Mouse (Mus musculus): ENCODE results near the gene Erc1. TPM values are rescaled to one million over a fixed set of nuclear protein-coding genes. Genes with fewer than 3 reads are reported as not detected.
"Not testable (repeated sequence)": the region's sequence is repeated elsewhere in the genome, so short reads cannot be mapped to it uniquely, and the experiment has no call there.

Gene Erc1
- polyA plus RNA-seq, 1 experiment from 2014 or later = 19.0 TPM

- Histone ChIP-seq H3K4me3 (replicated peaks) (no peak overlapping the region), H3K4me2 (no peak overlapping the region), H3K4me1 (no peaks in the 10 kb centered on the region), H3K27me3 (replicated peaks) (no peaks in the 10 kb centered on the region), H3K27ac (no peak overlapping the region), H3K9ac (no peak overlapping the region), H3K9me3 (no peaks in the 10 kb centered on the region), H3K36me3 (no peaks in the 10 kb centered on the region)
- no peak for ATAC-seq (ENCODE audit: insufficient read depth, low FRiP score, low read depth)
Measured at GRCm38 (mm10) chr6:119686470-119686869, 161.5 kb downstream of the Erc1 start.

DNA sequence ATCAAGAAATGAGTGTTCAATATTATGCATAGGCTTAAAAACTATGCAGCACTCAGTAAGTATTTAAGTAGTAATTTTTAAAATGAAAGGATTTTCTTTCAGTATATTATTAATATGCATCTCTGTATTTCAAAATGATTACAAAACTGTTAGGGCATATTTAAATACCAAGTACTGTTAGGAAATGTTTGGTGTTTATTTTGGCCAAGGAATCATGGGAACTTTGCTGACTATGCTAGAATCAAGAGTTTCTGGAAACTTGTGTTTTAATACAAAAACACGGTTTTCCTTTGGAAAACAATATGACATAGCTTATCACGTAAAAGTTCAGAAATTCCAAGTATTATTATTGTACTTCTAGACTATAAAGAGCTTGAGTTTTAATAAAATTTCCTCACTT lies 167.2 kb downstream of the Erc1 start:
- ATAC-seq (ENCODE audit: insufficient read depth, low FRiP score, low read depth) = no peak
- WGBS = 84% methylated on average over 2 of the region's 2 CpGs
- no peak overlapping the region for H3K4me2 ChIP-seq

GRCm38 (mm10) chr6:119674811-119675209 lies 173.2 kb downstream of the Erc1 start:
- WGBS = 87% methylated on average over 7 of the region's 7 CpGs
- Histone ChIP-seq H3K9ac (no peak overlapping the region), H3K27me3 (replicated peaks) (no peaks in the 10 kb centered on the region), H3K9me3 (no peaks in the 10 kb centered on the region), H3K4me2 (no peak overlapping the region), H3K4me3 (replicated peaks) (no peak overlapping the region), H3K36me3 (no peaks in the 10 kb centered on the region), H3K4me1 (no peaks in the 10 kb centered on the region), H3K27ac (no peak overlapping the region)
- no peak for ATAC-seq (ENCODE audit: insufficient read depth, low FRiP score, low read depth)

More for the DNA sequence above, 167.2 kb downstream of the Erc1 start:
- Histone ChIP-seq H3K9ac (no peak overlapping the region), H3K36me3 (no peaks in the 10 kb centered on the region), H3K4me1 (no peaks in the 10 kb centered on the region), H3K4me3 (replicated peaks) (no peak overlapping the region), H3K27me3 (replicated peaks) (no peaks in the 10 kb centered on the region), H3K27ac (no peak overlapping the region), H3K9me3 (no peaks in the 10 kb centered on the region)

DNA sequence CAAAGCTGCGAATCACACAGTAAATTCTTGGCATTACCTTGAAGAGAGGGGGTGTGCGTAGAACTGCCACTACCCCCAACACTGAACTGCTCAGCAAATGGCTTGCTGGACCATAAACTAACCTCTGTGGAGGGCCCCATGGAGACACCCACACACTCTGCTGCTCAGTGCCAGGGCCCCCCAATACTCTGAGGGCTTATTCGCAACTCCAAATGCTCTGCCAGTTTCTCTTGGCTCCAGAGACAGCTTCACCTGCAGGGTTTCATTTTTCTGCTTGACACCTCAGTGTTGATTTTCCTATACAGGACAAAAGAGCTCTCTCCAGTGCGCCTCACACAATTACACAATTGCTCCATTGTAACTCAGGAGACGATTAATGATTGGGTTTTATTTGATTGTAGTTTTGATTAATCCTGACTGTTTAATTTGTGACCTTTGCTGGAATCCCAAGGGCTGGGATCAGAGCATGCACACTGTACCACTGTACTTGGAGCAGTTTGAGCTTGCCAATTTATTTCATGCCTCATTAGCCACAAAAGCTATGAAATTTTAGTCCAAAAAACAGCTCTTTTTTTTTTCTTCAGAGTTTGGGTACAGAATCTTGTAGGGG lies 173.7 kb downstream of the Erc1 start:
- no peak for ATAC-seq (ENCODE audit: insufficient read depth, low FRiP score, low read depth)
- H3K36me3 ChIP-seq = no peaks in the 10 kb centered on the region
- no peak overlapping the region for H3K27ac ChIP-seq
- H3K9me3 ChIP-seq = no peaks in the 10 kb centered on the region
- no peak overlapping the region for H3K9ac ChIP-seq
- 68% methylated on average over 5 of the region's 5 CpGs for WGBS
- H3K27me3 ChIP-seq (replicated peaks) = no peaks in the 10 kb centered on the region
- H3K4me1 ChIP-seq = no peaks in the 10 kb centered on the region
- no peak overlapping the region for H3K4me2 ChIP-seq
- H3K4me3 ChIP-seq (replicated peaks) = no peak overlapping the region

DNA sequence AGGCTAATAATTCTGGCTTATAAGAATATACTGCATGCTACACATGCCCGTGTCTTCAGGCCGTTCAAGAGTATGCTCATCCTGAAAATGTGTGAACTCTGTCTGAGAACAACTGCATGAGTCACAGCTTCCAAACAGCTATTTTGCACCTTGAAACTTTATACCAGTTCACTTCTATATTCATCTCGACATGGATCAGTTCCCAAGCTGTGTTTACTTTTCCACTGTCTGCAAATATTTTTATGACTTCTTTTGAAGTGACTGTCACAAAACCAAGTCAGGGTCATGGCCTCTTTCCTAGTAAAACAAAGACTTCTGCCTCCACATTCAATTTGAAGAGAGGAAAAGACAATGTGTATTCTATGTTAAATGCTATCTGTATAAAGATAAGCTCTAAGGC lies 178.2 kb downstream of the Erc1 start:
- 43% methylated on average over 3 of the region's 3 CpGs for WGBS
- no peak for ATAC-seq (ENCODE audit: insufficient read depth, low FRiP score, low read depth)

GRCm38 (mm10) chr6:119662936-119663335 lies 185.0 kb downstream of the Erc1 start:
- no peak for ATAC-seq (ENCODE audit: insufficient read depth, low FRiP score, low read depth)
- Histone ChIP-seq H3K27ac (no peak overlapping the region), H3K4me1 (no peaks in the 10 kb centered on the region), H3K27me3 (replicated peaks) (no peaks in the 10 kb centered on the region), H3K4me3 (replicated peaks) (no peak overlapping the region), H3K4me2 (no peak overlapping the region), H3K9ac (no peak overlapping the region), H3K9me3 (no peaks in the 10 kb centered on the region), H3K36me3 (no peaks in the 10 kb centered on the region)
- WGBS = 59% methylated on average over 2 of the region's 2 CpGs

More for the DNA sequence above, 178.2 kb downstream of the Erc1 start:
- Histone ChIP-seq H3K4me3 (replicated peaks) (no peak overlapping the region), H3K4me2 (no peak overlapping the region), H3K9ac (no peak overlapping the region), H3K4me1 (no peaks in the 10 kb centered on the region), H3K9me3 (no peaks in the 10 kb centered on the region), H3K27ac (no peak overlapping the region), H3K27me3 (replicated peaks) (no peaks in the 10 kb centered on the region), H3K36me3 (no peaks in the 10 kb centered on the region)

DNA sequence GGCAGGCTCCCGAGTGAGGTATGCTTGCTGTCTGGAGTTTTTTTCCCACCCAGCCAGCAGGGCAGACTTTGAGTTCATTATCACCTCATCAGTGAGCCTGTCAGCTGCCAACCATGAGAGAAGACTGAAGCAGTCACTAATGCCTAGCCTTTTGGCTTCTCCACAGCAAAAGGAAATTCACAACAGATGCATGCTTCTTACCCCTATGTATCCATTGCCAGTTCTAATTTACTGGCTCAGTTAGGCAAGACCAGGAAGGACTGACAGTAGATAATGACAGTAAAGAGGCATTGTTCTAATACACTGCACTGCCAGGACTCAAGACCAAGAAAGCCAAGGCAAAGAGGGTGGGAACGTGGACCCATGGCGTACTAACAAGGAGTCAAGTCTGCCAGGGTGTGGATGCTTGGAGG lies 186.9 kb downstream of the Erc1 start:
- Histone ChIP-seq H3K36me3 (no peaks in the 10 kb centered on the region), H3K4me3 (replicated peaks) (no peak overlapping the region), H3K9ac (no peak overlapping the region), H3K27me3 (replicated peaks) (no peaks in the 10 kb centered on the region), H3K27ac (no peak overlapping the region), H3K4me1 (no peaks in the 10 kb centered on the region), H3K9me3 (no peaks in the 10 kb centered on the region), H3K4me2 (no peak overlapping the region)
- WGBS = 67% methylated on average over 3 of the region's 3 CpGs
- ATAC-seq (ENCODE audit: insufficient read depth, low FRiP score, low read depth) = no peak

DNA sequence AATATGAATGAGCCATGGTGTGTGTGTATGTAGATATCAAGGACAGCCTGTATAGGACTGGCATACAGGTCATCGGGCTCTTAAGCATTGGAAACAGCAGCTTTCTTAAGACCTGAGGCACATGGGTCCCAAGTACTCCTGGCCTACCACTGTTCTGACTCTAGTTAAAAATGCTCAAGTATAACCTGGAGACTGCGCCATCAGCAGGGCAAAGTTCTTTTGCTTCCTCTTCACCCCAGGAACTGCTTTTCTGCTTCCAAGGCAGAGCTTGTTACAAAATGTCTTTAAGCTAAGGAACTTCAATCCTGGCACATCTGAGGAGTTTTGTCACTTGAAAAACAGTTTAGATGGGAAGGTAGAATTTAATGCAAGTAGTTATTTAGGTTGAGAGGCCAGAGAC lies 189.5 kb downstream of the Erc1 start:
- Histone ChIP-seq H3K27ac (no peak overlapping the region), H3K9ac (no peak overlapping the region), H3K9me3 (no peaks in the 10 kb centered on the region), H3K36me3 (no peaks in the 10 kb centered on the region), H3K27me3 (replicated peaks) (no peaks in the 10 kb centered on the region), H3K4me3 (replicated peaks) (no peak overlapping the region), H3K4me1 (no peaks in the 10 kb centered on the region), H3K4me2 (no peak overlapping the region)
- ATAC-seq (ENCODE audit: insufficient read depth, low FRiP score, low read depth) = no peak
- 91% methylated on average over 2 of the region's 2 CpGs for WGBS

- Histone ChIP-seq H3K36me3 (no peaks in the 10 kb centered on the region), H3K4me1 (no peaks in the 10 kb centered on the region), H3K9me3 (no peaks in the 10 kb centered on the region), H3K4me2 (no peak overlapping the region), H3K9ac (no peak overlapping the region), H3K27me3 (replicated peaks) (no peaks in the 10 kb centered on the region), H3K27ac (no peak overlapping the region), H3K4me3 (replicated peaks) (no peak overlapping the region)
- 84% methylated on average over 7 of the region's 7 CpGs for WGBS
- ATAC-seq (ENCODE audit: insufficient read depth, low FRiP score, low read depth) = no peak
Measured at GRCm38 (mm10) chr6:119657418-119658178, 190.4 kb downstream of the Erc1 start.

- ATAC-seq (ENCODE audit: insufficient read depth, low FRiP score, low read depth); H3K36me3 ChIP-seq; H3K27ac ChIP-seq; H3K9me3 ChIP-seq; H3K4me3 ChIP-seq (replicated peaks); H3K27me3 ChIP-seq (replicated peaks); H3K9ac ChIP-seq; H3K4me2 ChIP-seq; H3K4me1 ChIP-seq: not testable (repeated sequence)
- WGBS = 80% methylated on average over 2 of the region's 2 CpGs
Measured at GRCm38 (mm10) chr6:119654777-119655176, 193.2 kb downstream of the Erc1 start.

DNA sequence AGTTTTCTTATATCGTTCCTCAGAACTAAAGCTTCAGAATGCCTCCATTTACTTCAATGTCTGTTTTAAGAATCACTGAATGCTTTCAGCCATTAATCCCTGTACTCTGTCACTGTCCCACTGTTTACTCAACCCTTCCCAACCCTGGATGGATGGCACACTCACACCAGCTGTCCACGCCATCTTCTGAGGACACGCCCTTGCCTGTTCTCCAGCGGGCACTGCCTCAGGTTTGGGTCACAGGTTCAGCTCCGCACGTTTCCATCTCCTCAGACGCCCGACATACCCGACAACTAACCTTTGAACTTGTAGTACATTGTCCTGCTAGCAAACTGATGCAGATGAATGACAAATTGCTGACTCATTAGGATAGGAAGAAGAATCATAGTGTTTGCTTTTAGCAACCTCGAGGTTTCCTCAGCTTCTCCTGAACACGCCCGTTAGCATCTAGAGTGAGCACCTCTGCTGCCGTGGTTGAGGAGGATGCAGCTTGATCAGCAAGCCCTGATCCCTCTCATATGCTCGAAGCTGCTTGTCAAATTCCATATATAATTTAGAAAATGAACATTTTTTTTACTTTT lies 204.0 kb downstream of the Erc1 start:
- no peaks in the 10 kb centered on the region; the same call in 1 of the 2 replicates for H3K4me1 ChIP-seq
- WGBS = 23% methylated on average over 14 of the region's 14 CpGs
- no peak for ATAC-seq (ENCODE audit: insufficient read depth, low FRiP score, low read depth)
- no peaks in the 10 kb centered on the region for H3K9me3 ChIP-seq
- H3K9ac ChIP-seq = no peak overlapping the region
- no peak overlapping the region for H3K27ac ChIP-seq
- H3K4me2 ChIP-seq = peak overlapping the region; percentile 32
- no peaks in the 10 kb centered on the region for H3K36me3 ChIP-seq
- H3K4me3 ChIP-seq (replicated peaks) = no peak overlapping the region
- no peaks in the 10 kb centered on the region for H3K27me3 ChIP-seq (replicated peaks)

DNA sequence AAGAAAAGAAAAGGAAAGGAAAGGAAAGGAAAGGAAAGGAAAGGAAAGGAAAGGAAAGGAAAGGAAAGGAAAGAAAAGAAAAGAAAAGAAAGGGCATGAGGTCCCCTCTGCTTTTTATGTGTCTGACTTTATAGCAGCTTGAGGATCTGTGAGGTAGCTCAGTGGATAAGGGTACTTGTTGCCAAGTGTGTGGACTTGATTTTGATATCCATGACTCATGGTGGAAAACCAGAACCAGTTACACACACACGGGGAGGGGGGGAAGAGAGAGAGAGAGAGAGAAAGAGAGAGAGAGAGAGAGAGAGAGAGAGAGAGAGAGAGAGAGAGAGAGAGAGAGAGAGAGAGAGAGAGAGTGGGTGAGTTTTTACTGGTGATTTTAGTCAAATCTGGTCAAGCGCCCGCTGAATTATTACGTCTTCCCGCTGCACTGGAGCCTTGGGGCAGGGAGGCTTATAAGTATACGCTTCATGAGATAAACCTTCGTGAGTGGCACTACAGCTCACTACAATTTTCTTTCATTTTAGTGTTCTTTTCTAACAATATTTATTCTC lies 204.7 kb downstream of the Erc1 start:
- no peaks in the 10 kb centered on the region; the same call in 1 of the 2 replicates for H3K4me1 ChIP-seq
- H3K4me3 ChIP-seq (replicated peaks) = no peak overlapping the region
- no peak overlapping the region for H3K4me2 ChIP-seq
- no peak overlapping the region for H3K27ac ChIP-seq
- H3K9me3 ChIP-seq = no peaks in the 10 kb centered on the region
- H3K9ac ChIP-seq = no peak overlapping the region
- no peak for ATAC-seq (ENCODE audit: insufficient read depth, low FRiP score, low read depth)
- WGBS = 59% methylated on average over 7 of the region's 7 CpGs
- no peaks in the 10 kb centered on the region for H3K36me3 ChIP-seq
- H3K27me3 ChIP-seq (replicated peaks) = no peaks in the 10 kb centered on the region
